Mouse (Mus musculus) heart, embryonic 14.5 days (tissue): ENCODE data around the gene Sars2. TPM values are rescaled to one million over a fixed set of nuclear protein-coding genes. Genes with fewer than 3 reads are reported as not detected.

ENCODE experiments used
- ATAC-seq: fragments of 200-750 bp; cut with Nextera tagmentation; 2 replicates; pipeline ENCODE4 v1.8.0; 2017; ENCODE audit warnings: low read depth, moderate TSS enrichment; ENCODE audit not compliant: insufficient number of reproducible peaks, insufficient read depth, low FRiP score
- H3K27ac ChIP-seq, 2 experiments: fragments of 200-500 bp in 1 of 2; fragments of 300-500 bp in 1 of 2; sonication (generic) in 1 of 2; replicated peaks in 1 of 2; 2 replicates each; pipeline ENCODE4 v1.5.1; 2012 to 2014; ENCODE audit warnings: low read depth in 2 of 2, low read length in 2 of 2, control low read depth in 1 of 2, mild to moderate bottlenecking in 1 of 2, mixed read lengths in 1 of 2; ENCODE audit not compliant: control insufficient read depth in 1 of 2, insufficient read depth in 1 of 2
- H3K27me3 ChIP-seq: fragments of 300-500 bp; sonication (generic); 2 replicates; pipeline ENCODE4 v1.6.1; 2014; ENCODE audit warnings: mild to moderate bottlenecking, low read length, control low read depth; ENCODE audit not compliant: control insufficient read depth, insufficient read depth
- H3K36me3 ChIP-seq: fragments of 300-500 bp; sonication (generic); 2 replicates; pipeline ENCODE4 v1.6.1; 2014; ENCODE audit warnings: mild to moderate bottlenecking, control low read depth, low read length, mixed read lengths; ENCODE audit not compliant: control insufficient read depth, insufficient read depth
- H3K4me1 ChIP-seq, 2 experiments: fragments of 200-500 bp in 1 of 2; fragments of 300-500 bp in 1 of 2; sonication (generic) in 1 of 2; 2 replicates each; pipeline ENCODE4 v1.6.1; 2012 to 2014; ENCODE audit warnings: low read length in 2 of 2, control low read depth in 1 of 2, mixed read lengths in 1 of 2; ENCODE audit not compliant: control insufficient read depth in 2 of 2, insufficient read depth in 2 of 2
- H3K4me2 ChIP-seq: fragments of 300-500 bp; sonication (generic); 2 replicates; pipeline ENCODE4 v1.6.1; 2014; ENCODE audit warnings: mild to moderate bottlenecking, low read length
- H3K4me3 ChIP-seq, 2 experiments: fragments of 200-500 bp in 1 of 2; fragments of 300-500 bp in 1 of 2; sonication (generic) in 1 of 2; 2 replicates each; pipeline ENCODE4 v1.5.1; 2012 to 2014; ENCODE audit warnings: low read length in 2 of 2, mild to moderate bottlenecking in 2 of 2, control low read depth in 1 of 2, low read depth in 1 of 2, moderate library complexity in 1 of 2; ENCODE audit not compliant: control insufficient read depth in 1 of 2, insufficient read depth in 1 of 2
- H3K9ac ChIP-seq: fragments of 300-500 bp; sonication (generic); 2 replicates; pipeline ENCODE4 v1.6.1; 2014; ENCODE audit warnings: mild to moderate bottlenecking, low read length
- H3K9me3 ChIP-seq: fragments of 300-500 bp; sonication (generic); 2 replicates; pipeline ENCODE4 v1.6.1; 2016; ENCODE audit warnings: low read length, control low read depth; ENCODE audit not compliant: control insufficient read depth
- WGBS: fragments of 180-500 bp; shearing (Covaris S2); extraction: QIAGEN DNeasy Blood & Tissue Kit; methylation state at CpG from one replicate; pipeline ENCODE4 v1.1.7; 2014; 5-methylcytosine and 5-hydroxymethylcytosine counted together
- polyA plus RNA-seq: library from polyadenylated mRNA; unstranded; fragments of >200 nt; fragmentation: Nextera tagmentation; extraction: Ambion mirVana; gene quantifications from 2 replicates; pipeline ENCODE4 v1.2.1, GENCODE M21; 2014

Gene Sars2
- polyA plus RNA-seq, 1 experiment from 2014 or later = 18.8 TPM

- H3K4me2 ChIP-seq = no peak overlapping the region
- H3K27me3 ChIP-seq = no peaks in the 10 kb centered on the region
- ATAC-seq = 0 out of 2 replicates have a peak, but pooled peaks have one; percentile 27
- no peak overlapping the region for H3K4me3 ChIP-seq
- H3K27ac ChIP-seq = peak overlapping the region; percentile 2 to 44; a peak in 1 of 4 replicates
- H3K9me3 ChIP-seq = no peaks in the 10 kb centered on the region
- WGBS = 40% methylated on average over 6 of the region's 6 CpGs
- 0 out of 2 replicates have a peak overlapping the region, but pooled peaks have one; percentile 25 for H3K9ac ChIP-seq
- H3K36me3 ChIP-seq = peaks cover 28% of the 10 kb centered on the region
- H3K4me1 ChIP-seq = peaks cover 8 to 16% of the 10 kb centered on the region in 2 experiments
Measured at GRCm38 (mm10) chr7:28780067-28780658, 38.4 kb downstream of the Sars2 start.

- 56% methylated on average over 7 of the region's 7 CpGs for WGBS
- H3K36me3 ChIP-seq = peaks cover 32% of the 10 kb centered on the region
- H3K27ac ChIP-seq = 0 out of 4 replicates have a peak overlapping the region, but pooled peaks of 1 of the 2 experiments have one; percentile 2
- H3K27me3 ChIP-seq = no peaks in the 10 kb centered on the region
- H3K4me1 ChIP-seq = peaks cover 8 to 16% of the 10 kb centered on the region in 2 experiments
- H3K4me3 ChIP-seq = no peak overlapping the region
- H3K9me3 ChIP-seq = no peaks in the 10 kb centered on the region
- ATAC-seq = no peak
- H3K4me2 ChIP-seq = no peak overlapping the region
- H3K9ac ChIP-seq = peak overlapping the region; percentile 25; the same call in 1 of the 2 replicates
Measured at GRCm38 (mm10) chr7:28780857-28781256, 39.1 kb downstream of the Sars2 start.

- no peak overlapping the region for H3K4me2 ChIP-seq
- H3K36me3 ChIP-seq = peaks cover 36% of the 10 kb centered on the region
- ATAC-seq = no peak
- H3K4me1 ChIP-seq = peaks cover 8 to 16% of the 10 kb centered on the region in 2 experiments
- H3K9ac ChIP-seq = 0 out of 2 replicates have a peak overlapping the region, but pooled peaks have one; percentile 21
- H3K4me3 ChIP-seq = no peak overlapping the region
- 90% methylated on average over 8 of the region's 8 CpGs for WGBS
- H3K27ac ChIP-seq = no peak overlapping the region
- no peaks in the 10 kb centered on the region for H3K9me3 ChIP-seq
- H3K27me3 ChIP-seq = no peaks in the 10 kb centered on the region
Measured at GRCm38 (mm10) chr7:28781261-28781663, 39.5 kb downstream of the Sars2 start.

- peaks cover 7 to 14% of the 10 kb centered on the region in 2 experiments for H3K4me1 ChIP-seq
- no peak for ATAC-seq
- peaks cover 32% of the 10 kb centered on the region for H3K36me3 ChIP-seq
- H3K9me3 ChIP-seq = no peaks in the 10 kb centered on the region
- no peak overlapping the region for H3K4me3 ChIP-seq
- H3K9ac ChIP-seq = no peak overlapping the region
- no peak overlapping the region for H3K4me2 ChIP-seq
- no peaks in the 10 kb centered on the region for H3K27me3 ChIP-seq
- WGBS = 70% methylated on average over 5 of the region's 5 CpGs
- H3K27ac ChIP-seq = no peak overlapping the region
Measured at GRCm38 (mm10) chr7:28785161-28785560, 43.4 kb downstream of the Sars2 start.

GRCm38 (mm10) chr7:28787884-28788283, 46.1 kb downstream of the Sars2 start:
- Histone ChIP-seq H3K9ac (no peak overlapping the region), H3K4me2 (no peak overlapping the region), H3K27me3 (no peaks in the 10 kb centered on the region), H3K9me3 (no peaks in the 10 kb centered on the region), H3K4me1 (0 out of 4 replicates have a peak, but pooled peaks cover 0 to under 1% of the 10 kb centered on the region in 2 experiments), H3K27ac (no peak overlapping the region), H3K36me3 (peaks cover 29% of the 10 kb centered on the region), H3K4me3 (no peak overlapping the region)
- ATAC-seq = no peak
- 82% methylated on average over 9 of the region's 9 CpGs for WGBS

- H3K27ac ChIP-seq = no peak within 1 kb of the TSS
- H3K4me2 ChIP-seq = no peak within 1 kb of the TSS
- H3K9me3 ChIP-seq = no peaks in the 10 kb centered on the region
- no peak for ATAC-seq
- WGBS = 65% methylated on average over 5 of the region's 5 CpGs
- no peak within 1 kb of the TSS for H3K9ac ChIP-seq
- no peaks in the 10 kb centered on the region for H3K4me1 ChIP-seq
- H3K27me3 ChIP-seq = no peaks in the 10 kb centered on the region
- no peak within 1 kb of the TSS for H3K4me3 ChIP-seq
- H3K36me3 ChIP-seq = peaks cover 22% of the 10 kb centered on the region
Measured at GRCm38 (mm10) chr7:28788307-28789195, 46.8 kb downstream of the Sars2 start, which contains the start of gene Rinl. Gene Rinl (plus strand): TSS chr7:28788969.

- WGBS = 66% methylated on average over 3 of the region's 3 CpGs
- Histone ChIP-seq H3K4me1 (no peaks in the 10 kb centered on the region), H3K27ac (no peak overlapping the region), H3K36me3 (peaks cover 22% of the 10 kb centered on the region), H3K27me3 (no peaks in the 10 kb centered on the region), H3K4me3 (no peak overlapping the region), H3K9ac (no peak overlapping the region), H3K9me3 (no peaks in the 10 kb centered on the region), H3K4me2 (no peak overlapping the region)
- no peak for ATAC-seq
Measured at GRCm38 (mm10) chr7:28789235-28789634, 47.4 kb downstream of the Sars2 start.
